Mouse (Mus musculus): Measurements from ENCODE around the gene Naalad2.

- TF ChIP-seq CTCF (IDR thresholded peaks at IDR 0.05; ENCODE audit: insufficient read depth, low read length) (no peak), POLR2A (IDR thresholded peaks at IDR 0.05; ENCODE audit: borderline replicate concordance, extremely low read depth, low read depth, low read length) (no peak)
Measured at GRCm38 (mm10) chr9:18293026-18293781, 109.6 kb downstream of the Naalad2 start.

All from lung, adult 2 months (tissue).